20 mouse cellular contexts compared by ENCODE assay signal in genomic region chr11:43470881-43471820, GRCm38 (mm10). TPM values are rescaled to one million over a fixed set of nuclear protein-coding genes. Genes with fewer than 3 reads are reported as not detected.
DNase-seq lines count a peak whose midpoint lies in the region; ATAC-seq and TF ChIP-seq lines count a peak whose summit lies in the region.
"Had no signal": no experiment of that assay in that cellular context is flagged by ENCODE, and none has a peak within 500 bp of the region (broad histone marks: within the 10 kb centered on the region; RNA-seq: fewer than 3 reads in every experiment).

No protein-coding gene starts in this region.

- TF ChIP-seq EP300 in heart, adult 2 months (IDR thresholded peaks at IDR 0.05; ENCODE audit: insufficient read depth, low read depth, low read length), result no peak
- TF ChIP-seq EP300 in lung, postnatal 0 days (IDR thresholded peaks at IDR 0.05), result no peak

- no peak; the same call in 1 of the 2 replicates for ATAC-seq in kidney, embryonic 15.5 days (replicated peaks; ENCODE audit: low FRiP score)
- ATAC-seq in lung, postnatal 0 days, result peak; percentile 32
- ATAC-seq: forebrain, embryonic 16.5 days had no signal

- peaks cover 2% of the 10 kb centered on the region for H3K36me3 ChIP-seq in heart, adult 2 months (ENCODE audit: control insufficient read depth, insufficient read depth, low read length)
- no peaks in the 10 kb centered on the region for H3K36me3 ChIP-seq in kidney, embryonic 15.5 days
- no peaks in the 10 kb centered on the region for H3K36me3 ChIP-seq in lung, postnatal 0 days (ENCODE audit: insufficient read depth, low read length)
- H3K36me3 ChIP-seq: embryonic facial prominence, embryonic 15.5 days; hindbrain, embryonic 12.5 days; limb, embryonic 13.5 days; liver, embryonic 15.5 days; neural tube, embryonic 12.5 days had no signal

- no peak overlapping the region for H3K9ac ChIP-seq in heart, adult 2 months (ENCODE audit: low read depth, low read length)
- H3K9ac ChIP-seq in kidney, embryonic 15.5 days, result no peak overlapping the region
- no peak overlapping the region for H3K9ac ChIP-seq in lung, postnatal 0 days (replicated peaks; ENCODE audit: low read depth)
- H3K9ac ChIP-seq: embryonic facial prominence, embryonic 15.5 days; hindbrain, embryonic 12.5 days; limb, embryonic 13.5 days; liver, embryonic 15.5 days; neural tube, embryonic 12.5 days had no signal

- H3K79me2 ChIP-seq in heart, adult 2 months (replicated peaks; ENCODE audit: control insufficient read depth, insufficient read depth, low read length), result no peaks in the 10 kb centered on the region

- no peak for TF ChIP-seq CTCF in heart, adult 2 months (IDR thresholded peaks at IDR 0.05)
- no peak for TF ChIP-seq CTCF in lung, postnatal 0 days (IDR thresholded peaks at IDR 0.05)

- no peaks in the 10 kb centered on the region for H3K9me3 ChIP-seq in kidney, embryonic 15.5 days (replicated peaks)
- no peaks in the 10 kb centered on the region for H3K9me3 ChIP-seq in lung, postnatal 0 days (ENCODE audit: low read length)
- H3K9me3 ChIP-seq: embryonic facial prominence, embryonic 15.5 days; hindbrain, embryonic 12.5 days; limb, embryonic 13.5 days; liver, embryonic 15.5 days; neural tube, embryonic 12.5 days had no signal

- no peak for DNase-seq in heart, adult 2 months
- DNase-seq in heart, adult 8-10 months (ENCODE audit: low spot score), result no peak
- DNase-seq in kidney, adult 18-20 months, result no peak
- DNase-seq in lung, postnatal 0 days (ENCODE audit: low spot score), result peak; percentile 32
- DNase-seq in lung, postnatal 14 days, result no peak
- DNase-seq in retina, postnatal 1 day, result peak; percentile 27
- DNase-seq: cerebellum, adult 2 months; cerebellum, postnatal 36 days; layer of hippocampus, postnatal 36 days; spleen, adult 18-20 months; thymus, postnatal 36 days had no signal

- TF ChIP-seq POLR2A in heart, adult 2 months (IDR thresholded peaks at IDR 0.05; ENCODE audit: insufficient read depth, low read depth, low read length), result no peak

- intact Hi-C loops in heart, adult 2 months (cut with DNase I), result no loop called here

- H3K27me3 ChIP-seq in heart, adult 2 months (ENCODE audit: control insufficient read depth, insufficient read depth, low read length), result no peaks in the 10 kb centered on the region
- no peaks in the 10 kb centered on the region for H3K27me3 ChIP-seq in kidney, embryonic 15.5 days
- no peaks in the 10 kb centered on the region for H3K27me3 ChIP-seq in lung, postnatal 0 days (replicated peaks; ENCODE audit: insufficient read depth, low read length)
- H3K27me3 ChIP-seq: embryonic facial prominence, embryonic 15.5 days; limb, embryonic 13.5 days; neural tube, embryonic 12.5 days had no signal

- WGBS in heart, adult 2 months, result 53% methylated on average over 6 of the region's 6 CpGs
- 56% methylated on average over 6 of the region's 6 CpGs for WGBS in kidney, embryonic 15.5 days
- 55% methylated on average over 6 of the region's 6 CpGs for WGBS in lung, postnatal 0 days

- H3K4me1 ChIP-seq in heart, adult 2 months (ENCODE audit: control insufficient read depth, insufficient read depth, low read length), result peaks cover 10% of the 10 kb centered on the region
- peaks cover 33% of the 10 kb centered on the region for H3K4me1 ChIP-seq in kidney, embryonic 15.5 days
- H3K4me1 ChIP-seq in lung, postnatal 0 days (ENCODE audit: insufficient read depth, low read depth, low read length), result peaks cover 6% of the 10 kb centered on the region; the same call in 1 of the 2 replicates

- H3K4me2 ChIP-seq in kidney, embryonic 15.5 days, result no peak overlapping the region
- no peak overlapping the region for H3K4me2 ChIP-seq in lung, postnatal 0 days (replicated peaks; ENCODE audit: low read depth, low read length)
- H3K4me2 ChIP-seq: embryonic facial prominence, embryonic 15.5 days; hindbrain, embryonic 12.5 days; limb, embryonic 13.5 days; liver, embryonic 15.5 days; neural tube, embryonic 12.5 days had no signal

- H3K27ac ChIP-seq in heart, adult 2 months, result peak overlapping the region; percentile 59
- H3K27ac ChIP-seq in kidney, embryonic 15.5 days, result peak overlapping the region; percentile 57
- no peak overlapping the region; the same call in 1 of the 2 replicates for H3K27ac ChIP-seq in lung, postnatal 0 days (ENCODE audit: low read length)
- H3K27ac ChIP-seq: hindbrain, embryonic 12.5 days; limb, embryonic 13.5 days; liver, embryonic 15.5 days; neural tube, embryonic 12.5 days had no signal

- H3K4me3 ChIP-seq in heart, adult 2 months, result no peak overlapping the region
- no peak overlapping the region for H3K4me3 ChIP-seq in kidney, embryonic 15.5 days (replicated peaks)
- H3K4me3 ChIP-seq in lung, postnatal 0 days (ENCODE audit: low read depth, low read length), result no peak overlapping the region
- H3K4me3 ChIP-seq: embryonic facial prominence, embryonic 15.5 days; hindbrain, embryonic 12.5 days; limb, embryonic 13.5 days; liver, embryonic 15.5 days; neural tube, embryonic 12.5 days had no signal

RNA-seq across cellular contexts. Expression of gene C1qtnf2, which starts 2.9 kb away (rescaled TPM):
- 1 to 10 TPM; 4.7 to 5.3 TPM for total RNA-seq in heart, adult 2 months (2021)
- 7.8 and 10.8 TPM in 2 replicates for polyA plus RNA-seq in heart, adult 2 months (2012; rRNA removed)
- 1 to 10 TPM; 3.6 to 5.2 (median 4.0) TPM for total RNA-seq in heart, adult 8-10 months (2022)
- polyA plus RNA-seq in kidney, embryonic 15.5 days (2015; fragmentation: Nextera tagmentation; extraction: Ambion mirVana), result 14.9 and 19.8 TPM in 2 replicates
- 9.2 and 10.2 TPM in 2 replicates for polyA plus RNA-seq in lung, postnatal 0 days (2015; fragmentation: Nextera tagmentation; extraction: Ambion mirVana)
- total RNA-seq: CH12.LX, MEL had no signal

RNA-seq across cellular contexts. Expression of gene Slu7, which starts 37.6 kb away (rescaled TPM):
- total RNA-seq in heart, adult 2 months (2021), result 10 to 100 TPM; 27.2 to 27.8 TPM
- 3.8 and 4.7 TPM in 2 replicates for polyA plus RNA-seq in heart, adult 2 months (2012; rRNA removed)
- total RNA-seq in heart, adult 8-10 months (2022), result 10 to 100 TPM; 28.0 to 30.8 (median 30.1) TPM
- 59.6 and 61.8 TPM in 2 replicates for polyA plus RNA-seq in kidney, embryonic 15.5 days (2015; fragmentation: Nextera tagmentation; extraction: Ambion mirVana)
- 52.8 and 56.0 TPM in 2 replicates for polyA plus RNA-seq in lung, postnatal 0 days (2015; fragmentation: Nextera tagmentation; extraction: Ambion mirVana)

RNA-seq across cellular contexts. Expression of gene Pttg1, which starts 45.1 kb away (rescaled TPM):
- total RNA-seq in heart, adult 2 months (2021), result 10 to 100 TPM; 74.8 to 84.5 TPM
- 55.5 and 80.9 TPM in 2 replicates for polyA plus RNA-seq in heart, adult 2 months (2012; rRNA removed)
- 10 to 100 TPM; 77.5 to 93.9 (median 90.6) TPM for total RNA-seq in heart, adult 8-10 months (2022)
- polyA plus RNA-seq in kidney, embryonic 15.5 days (2015; fragmentation: Nextera tagmentation; extraction: Ambion mirVana), result 100 and 113 TPM in 2 replicates
- polyA plus RNA-seq in lung, postnatal 0 days (2015; fragmentation: Nextera tagmentation; extraction: Ambion mirVana), result 124 and 130 TPM in 2 replicates

RNA-seq across cellular contexts. Expression of gene Ccnjl, which starts 57.4 kb away (rescaled TPM):
- 1 to 10 TPM; 2.1 to 3.0 TPM for total RNA-seq in heart, adult 2 months (2021)
- polyA plus RNA-seq in heart, adult 2 months (2012; rRNA removed), result 2.0 and 2.9 TPM in 2 replicates
- total RNA-seq in heart, adult 8-10 months (2022), result 1 to 10 TPM in 3 of 4 experiments, under 1 TPM in 1; 0.87 to 2.2 (median 1.4) TPM
- 27.0 and 29.2 TPM in 2 replicates for polyA plus RNA-seq in kidney, embryonic 15.5 days (2015; fragmentation: Nextera tagmentation; extraction: Ambion mirVana)
- 6.5 and 9.4 TPM in 2 replicates for polyA plus RNA-seq in lung, postnatal 0 days (2015; fragmentation: Nextera tagmentation; extraction: Ambion mirVana)
- total RNA-seq: CH12.LX, MEL had no signal

Comparison
In these comparisons a context has a peak if more than half of its experiments do, and no peak if none do; other contexts are left out.
1. DNase-seq: peak in lung, postnatal 0 days (single experiment) and retina, postnatal 1 day (single experiment); none in heart, adult 2 months (0 of 2), heart, adult 8-10 months (single experiment), kidney, adult 18-20 months (single experiment) and lung, postnatal 14 days (single experiment).